Mouse (Mus musculus): ENCODE results near the gene Grtp1. TPM values are rescaled to one million over a fixed set of nuclear protein-coding genes. Genes with fewer than 3 reads are reported as not detected.

Grtp1 gene
- total and polyA plus RNA-seq, 2 experiments from 2014 or later, result 4.4 to 10.0 TPM

DNA sequence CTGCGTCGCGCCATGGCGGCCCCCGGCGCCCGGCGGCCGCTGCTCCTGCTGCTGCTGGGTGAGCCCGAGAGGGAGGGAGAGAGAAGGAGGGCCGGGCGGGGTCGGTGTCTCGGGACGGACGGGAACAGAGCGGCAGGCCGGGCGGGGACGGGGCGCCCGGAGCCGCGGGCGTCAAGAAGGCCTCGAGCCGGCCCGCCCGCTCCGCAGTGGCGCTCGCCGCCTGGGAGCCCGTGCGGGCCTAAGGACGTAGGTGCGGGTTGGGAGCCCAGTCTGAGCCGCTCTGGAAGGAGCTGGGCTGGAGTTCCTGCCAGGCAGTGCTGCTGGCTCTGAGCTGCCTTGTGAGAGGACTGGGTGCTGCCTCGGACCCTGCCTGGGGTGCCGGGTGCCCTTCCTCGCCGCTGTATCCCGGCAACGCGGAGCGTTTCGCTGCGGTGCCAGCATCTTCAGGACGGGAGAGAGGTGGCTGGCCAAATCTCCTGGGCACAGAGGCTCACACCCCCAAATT is 41.0 kb downstream of the Grtp1 start:
- Histone ChIP-seq H3K4me2 (ENCODE audit: low read depth, low read length) (peak overlapping the region; percentile 93), H3K4me3 (ENCODE audit: low read depth, low read length) (peak overlapping the region; percentile 99), H3K9me3 (replicated peaks; ENCODE audit: control insufficient read depth, low read length) (no peaks in the 10 kb centered on the region), H3K4me1 (ENCODE audit: control insufficient read depth, insufficient read depth) (peaks cover 21% of the 10 kb centered on the region), H3K36me3 (replicated peaks; ENCODE audit: control insufficient read depth, insufficient read depth, low read length) (no peaks in the 10 kb centered on the region; the same call in 1 of the 2 replicates), H3K9ac (replicated peaks; ENCODE audit: low read depth, low read length) (peak overlapping the region; percentile 100), H3K27me3 (ENCODE audit: control insufficient read depth, insufficient read depth, low read length) (no peaks in the 10 kb centered on the region), H3K27ac (ENCODE audit: low read depth) (peak overlapping the region; percentile 90)
- WGBS, result 1% methylated on average over 35 of the region's 49 CpGs
- TF ChIP-seq EP300 (IDR thresholded peaks at IDR 0.05; ENCODE audit: low read depth), result no peak
- TF ChIP-seq CTCF (IDR thresholded peaks at IDR 0.05; ENCODE audit: low read depth), result no peak
- ATAC-seq (ENCODE audit: insufficient read depth, low read depth) (peak; percentile 45), DNase-seq (ENCODE audit: low spot score) (no peak)

DNA sequence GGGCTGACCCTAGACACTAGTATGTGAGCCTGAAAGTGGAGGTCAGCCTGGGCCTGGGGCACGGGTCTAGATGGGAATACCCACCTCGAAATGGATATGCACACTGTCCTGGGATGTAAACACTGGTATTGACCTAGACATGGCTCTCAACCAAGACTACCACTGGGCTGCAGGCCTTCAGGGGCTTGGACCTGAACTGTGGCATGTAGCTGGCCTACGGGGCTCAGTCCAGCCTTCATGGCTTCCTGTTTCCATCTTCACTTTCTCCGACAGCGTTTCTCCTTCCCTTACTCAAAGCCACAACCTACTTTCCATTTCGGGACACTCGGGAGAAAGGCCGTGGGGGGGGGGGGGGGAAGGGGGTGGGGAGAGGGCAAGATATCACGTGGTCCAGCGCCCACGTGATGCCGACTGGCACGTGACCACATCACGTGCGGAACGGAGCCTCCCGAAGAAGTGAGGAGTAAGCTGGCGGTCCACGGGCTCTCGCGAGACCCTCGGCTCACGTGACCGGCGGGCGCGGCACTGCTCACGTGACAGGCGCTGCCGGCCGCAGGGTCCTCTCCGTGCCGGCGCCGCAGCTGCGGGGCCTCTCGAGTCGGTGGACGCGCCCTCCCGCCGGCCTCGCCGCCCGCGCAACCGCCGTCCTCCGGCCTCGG is 41.6 kb downstream of the Grtp1 start, which contains the start of gene Lamp1:
Gene Lamp1, plus strand, starts transcription at position 444 of the 659 bp plus-strand sequence.
- WGBS, result 3% methylated on average over 25 of the region's 50 CpGs
- H3K27me3 ChIP-seq (ENCODE audit: control insufficient read depth, insufficient read depth, low read length), result no peaks in the 10 kb centered on the region
- H3K9ac ChIP-seq (replicated peaks; ENCODE audit: low read depth, low read length), result peak within 1 kb of the TSS; percentile 100
- peak within 1 kb of the TSS; percentile 90 for H3K27ac ChIP-seq (ENCODE audit: low read depth)
- DNase-seq (ENCODE audit: low spot score) (peak; percentile 96), ATAC-seq (ENCODE audit: insufficient read depth, low read depth) (peak; percentile 96)
- peak within 1 kb of the TSS; percentile 99 for H3K4me3 ChIP-seq (ENCODE audit: low read depth, low read length)
- peaks cover 21% of the 10 kb centered on the region for H3K4me1 ChIP-seq (ENCODE audit: control insufficient read depth, insufficient read depth)
- no peaks in the 10 kb centered on the region for H3K9me3 ChIP-seq (replicated peaks; ENCODE audit: control insufficient read depth, low read length)
- TF ChIP-seq CTCF (IDR thresholded peaks at IDR 0.05; ENCODE audit: low read depth), result no peak
- peak; percentile 99 for TF ChIP-seq EP300 (IDR thresholded peaks at IDR 0.05; ENCODE audit: low read depth)
- peaks cover 6% of the 10 kb centered on the region for H3K36me3 ChIP-seq (replicated peaks; ENCODE audit: control insufficient read depth, insufficient read depth, low read length)
- H3K4me2 ChIP-seq (ENCODE audit: low read depth, low read length), result peak within 1 kb of the TSS; percentile 93

DNA sequence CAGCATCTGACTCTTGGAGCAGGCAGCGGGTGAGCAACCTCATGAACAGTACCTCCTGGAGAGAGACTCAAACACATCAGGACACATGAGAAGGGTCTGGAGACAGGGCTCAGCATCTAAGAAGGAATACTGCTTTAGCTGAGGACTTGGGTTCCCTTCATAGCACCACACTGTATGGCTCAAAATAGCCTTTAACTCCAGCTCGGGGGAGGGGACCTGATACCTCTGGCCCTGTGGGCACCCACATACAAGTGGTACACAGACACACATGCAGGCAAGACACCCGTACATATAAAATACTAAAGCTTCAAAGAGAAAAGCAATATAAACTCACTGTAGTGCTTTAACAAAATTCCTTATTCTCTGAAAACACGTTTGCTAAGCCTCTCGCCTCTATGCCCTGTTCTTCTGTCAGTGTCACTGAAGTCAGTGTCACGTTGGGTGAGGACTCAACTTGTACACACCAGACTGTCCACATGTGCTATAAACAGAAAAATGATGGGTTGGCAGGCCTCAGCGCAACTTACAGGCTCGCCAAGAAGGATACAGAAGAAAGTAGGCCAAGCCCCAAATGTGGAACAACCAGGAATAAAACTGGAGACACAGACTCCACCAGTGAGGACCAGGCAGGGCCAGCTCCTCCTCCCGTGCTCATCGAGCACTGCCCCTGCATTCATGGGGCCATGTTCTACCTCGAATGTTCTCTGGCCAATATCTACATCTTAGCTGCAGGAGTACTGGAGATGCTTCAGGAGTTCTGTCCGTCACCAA is 43.9 kb downstream of the Grtp1 start:
- no peak overlapping the region for H3K9ac ChIP-seq (replicated peaks; ENCODE audit: low read depth, low read length)
- H3K4me2 ChIP-seq (ENCODE audit: low read depth, low read length), result no peak overlapping the region
- H3K27ac ChIP-seq (ENCODE audit: low read depth), result no peak overlapping the region
- no peaks in the 10 kb centered on the region for H3K9me3 ChIP-seq (replicated peaks; ENCODE audit: control insufficient read depth, low read length)
- no peak for TF ChIP-seq CTCF (IDR thresholded peaks at IDR 0.05; ENCODE audit: low read depth)
- TF ChIP-seq EP300 (IDR thresholded peaks at IDR 0.05; ENCODE audit: low read depth), result no peak
- H3K4me1 ChIP-seq (ENCODE audit: control insufficient read depth, insufficient read depth), result peaks cover 12% of the 10 kb centered on the region
- 64% methylated on average over 12 of the region's 12 CpGs for WGBS
- no peak for ATAC-seq (ENCODE audit: insufficient read depth, low read depth)
- no peaks in the 10 kb centered on the region for H3K27me3 ChIP-seq (ENCODE audit: control insufficient read depth, insufficient read depth, low read length)
- DNase-seq (ENCODE audit: low spot score), result no peak
- peaks cover 6% of the 10 kb centered on the region for H3K36me3 ChIP-seq (replicated peaks; ENCODE audit: control insufficient read depth, insufficient read depth, low read length)
- no peak overlapping the region for H3K4me3 ChIP-seq (ENCODE audit: low read depth, low read length)

DNA sequence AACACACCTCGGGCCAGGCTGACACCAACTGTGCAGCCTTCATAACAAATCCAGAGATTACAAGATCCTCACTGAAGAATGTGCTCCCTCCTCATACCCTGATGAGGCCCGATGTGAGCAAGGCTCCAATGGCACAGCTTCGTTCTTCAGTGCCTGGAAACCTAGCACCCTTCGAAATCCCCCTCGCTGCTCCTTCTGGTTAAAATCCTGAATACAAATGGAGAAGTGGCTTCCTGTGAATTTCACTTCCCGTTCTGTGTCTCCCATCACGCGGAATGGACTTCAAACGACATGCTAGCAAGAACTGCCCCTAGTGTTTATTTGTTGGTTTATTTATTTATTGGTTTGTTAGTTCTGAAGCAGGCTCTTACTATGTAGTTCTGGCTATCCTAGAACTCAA is 45.1 kb downstream of the Grtp1 start:
- Histone ChIP-seq H3K9ac (replicated peaks; ENCODE audit: low read depth, low read length) (no peak overlapping the region), H3K4me3 (ENCODE audit: low read depth, low read length) (no peak overlapping the region), H3K9me3 (replicated peaks; ENCODE audit: control insufficient read depth, low read length) (no peaks in the 10 kb centered on the region), H3K36me3 (replicated peaks; ENCODE audit: control insufficient read depth, insufficient read depth, low read length) (peaks cover 6% of the 10 kb centered on the region), H3K4me2 (ENCODE audit: low read depth, low read length) (no peak overlapping the region), H3K27me3 (ENCODE audit: control insufficient read depth, insufficient read depth, low read length) (no peaks in the 10 kb centered on the region), H3K4me1 (ENCODE audit: control insufficient read depth, insufficient read depth) (peaks cover 10% of the 10 kb centered on the region), H3K27ac (ENCODE audit: low read depth) (no peak overlapping the region)
- ATAC-seq (ENCODE audit: insufficient read depth, low read depth) (no peak), DNase-seq (ENCODE audit: low spot score) (no peak)
- no peak for TF ChIP-seq EP300 (IDR thresholded peaks at IDR 0.05; ENCODE audit: low read depth)
- TF ChIP-seq CTCF (IDR thresholded peaks at IDR 0.05; ENCODE audit: low read depth), result no peak
- WGBS, result 73% methylated on average over 9 of the region's 9 CpGs

DNA sequence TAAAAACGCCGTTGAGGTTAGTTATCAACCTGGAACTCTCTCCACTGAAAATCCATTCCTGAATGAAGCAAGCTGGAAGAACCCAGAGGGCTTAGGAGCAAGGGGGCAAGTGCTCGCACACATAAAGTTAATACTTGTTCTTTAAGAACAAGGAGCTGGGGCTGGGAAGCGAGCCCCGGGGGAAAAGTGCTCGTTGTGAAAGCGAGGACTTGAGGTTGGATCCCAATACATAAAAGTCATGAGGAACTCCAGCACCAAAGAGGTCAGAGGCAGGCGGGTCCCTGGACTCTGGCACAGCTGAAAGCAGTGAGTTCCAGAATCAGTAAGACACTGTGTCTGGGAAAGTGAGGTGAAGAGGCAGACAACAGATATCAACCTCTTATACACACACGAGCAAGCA is 46.3 kb downstream of the Grtp1 start:
- DNase-seq (ENCODE audit: low spot score), result no peak
- WGBS, result 72% methylated on average over 9 of the region's 9 CpGs
- Histone ChIP-seq H3K4me2 (ENCODE audit: low read depth, low read length) (no peak overlapping the region), H3K4me3 (ENCODE audit: low read depth, low read length) (no peak overlapping the region), H3K27ac (ENCODE audit: low read depth) (no peak overlapping the region), H3K36me3 (replicated peaks; ENCODE audit: control insufficient read depth, insufficient read depth, low read length) (peaks cover 11% of the 10 kb centered on the region), H3K4me1 (ENCODE audit: control insufficient read depth, insufficient read depth) (peaks cover 4% of the 10 kb centered on the region; the same call in 1 of the 2 replicates), H3K9me3 (replicated peaks; ENCODE audit: control insufficient read depth, low read length) (no peaks in the 10 kb centered on the region), H3K27me3 (ENCODE audit: control insufficient read depth, insufficient read depth, low read length) (no peaks in the 10 kb centered on the region), H3K9ac (replicated peaks; ENCODE audit: low read depth, low read length) (no peak overlapping the region)
- TF ChIP-seq CTCF (IDR thresholded peaks at IDR 0.05; ENCODE audit: low read depth) (no peak), EP300 (IDR thresholded peaks at IDR 0.05; ENCODE audit: low read depth) (no peak)
- ATAC-seq (ENCODE audit: insufficient read depth, low read depth), result no peak
